Mouse (Mus musculus) C2C12 (cell line): Measurements from ENCODE around the gene Tcf7l1.

ENCODE experiments used
- CEBPB ChIP-seq: IDR thresholded peaks from one replicate; pipeline ENCODE4 v1.6.1; 2011; ENCODE audit warnings: low read depth, mild to moderate bottlenecking, control low read depth, moderate library complexity
- CTCF ChIP-seq: IDR thresholded peaks from one replicate; pipeline ENCODE4 v1.5.1; 2011; ENCODE audit not compliant: control insufficient read depth, insufficient read depth, insufficient read length
- MAX ChIP-seq: IDR thresholded peaks from one replicate; pipeline ENCODE4 v1.6.1; 2011; ENCODE audit warnings: mild to moderate bottlenecking, control low read depth
- MYOD1 ChIP-seq: IDR thresholded peaks from one replicate; pipeline ENCODE4 v1.6.1; 2011; ENCODE audit warnings: low read depth; ENCODE audit not compliant: control insufficient read depth, insufficient read length
- MYOG ChIP-seq: IDR thresholded peaks from one replicate; pipeline ENCODE4 v1.6.1; 2011; ENCODE audit not compliant: control insufficient read depth, insufficient read length; ENCODE audit errors: extremely low read depth
- USF1 ChIP-seq: IDR thresholded peaks from one replicate; pipeline ENCODE4 v1.6.1; 2011; ENCODE audit warnings: low read depth, mild to moderate bottlenecking, control low read depth, moderate library complexity

- TF ChIP-seq CTCF (no peak), USF1 (no peak), MYOD1 (no peak), MAX (no peak), MYOG (no peak), CEBPB (no peak)
Observed at GRCm38 (mm10) chr6:72581625-72582382, 207.2 kb downstream of the Tcf7l1 start.
